Mouse (Mus musculus) adrenal gland, postnatal 4 days (tissue): Measurements from ENCODE around the gene Prkag2. TPM values are rescaled to one million over a fixed set of nuclear protein-coding genes. Genes with fewer than 3 reads are reported as not detected.
"Not testable (repeated sequence)": the region's sequence is repeated elsewhere in the genome, so short reads cannot be mapped to it uniquely, and the experiment has no call there.

ENCODE experiments used
- DNase-seq, 2 experiments: peaks; one replicate each; pipeline ENCODE4 v3.0.0; 2021 to 2022; ENCODE audit warnings: low spot score in 2 of 2, mixed read lengths in 2 of 2
- total RNA-seq, 2 experiments: library from RNA; stranded (reverse); gene quantifications; 2 replicates each; pipeline ENCODE4 v1.2.3; 2021

The Prkag2 gene
- total RNA-seq, 2 experiments from 2014 or later = 50.0 to 55.4 TPM

DNA sequence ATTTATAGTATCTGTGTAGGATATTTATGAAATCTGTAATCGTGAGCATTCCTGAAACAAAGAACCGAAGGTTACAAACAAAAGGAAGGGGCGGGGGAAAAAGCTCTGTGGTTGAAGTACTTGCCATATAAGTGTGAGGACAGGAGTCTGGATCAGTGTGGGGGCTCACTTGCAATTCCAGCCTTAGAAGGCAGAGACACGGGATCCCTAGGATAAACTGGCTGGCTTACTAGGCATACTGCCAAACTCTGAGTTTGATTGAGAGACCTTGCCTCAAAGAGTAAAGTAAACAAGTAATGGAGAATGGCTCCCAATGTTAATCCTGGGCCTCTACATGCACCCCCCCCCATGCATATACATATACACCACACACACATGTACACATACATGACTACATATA lies 221.7 kb downstream of the Prkag2 start:
- DNase-seq = no peak

DNA sequence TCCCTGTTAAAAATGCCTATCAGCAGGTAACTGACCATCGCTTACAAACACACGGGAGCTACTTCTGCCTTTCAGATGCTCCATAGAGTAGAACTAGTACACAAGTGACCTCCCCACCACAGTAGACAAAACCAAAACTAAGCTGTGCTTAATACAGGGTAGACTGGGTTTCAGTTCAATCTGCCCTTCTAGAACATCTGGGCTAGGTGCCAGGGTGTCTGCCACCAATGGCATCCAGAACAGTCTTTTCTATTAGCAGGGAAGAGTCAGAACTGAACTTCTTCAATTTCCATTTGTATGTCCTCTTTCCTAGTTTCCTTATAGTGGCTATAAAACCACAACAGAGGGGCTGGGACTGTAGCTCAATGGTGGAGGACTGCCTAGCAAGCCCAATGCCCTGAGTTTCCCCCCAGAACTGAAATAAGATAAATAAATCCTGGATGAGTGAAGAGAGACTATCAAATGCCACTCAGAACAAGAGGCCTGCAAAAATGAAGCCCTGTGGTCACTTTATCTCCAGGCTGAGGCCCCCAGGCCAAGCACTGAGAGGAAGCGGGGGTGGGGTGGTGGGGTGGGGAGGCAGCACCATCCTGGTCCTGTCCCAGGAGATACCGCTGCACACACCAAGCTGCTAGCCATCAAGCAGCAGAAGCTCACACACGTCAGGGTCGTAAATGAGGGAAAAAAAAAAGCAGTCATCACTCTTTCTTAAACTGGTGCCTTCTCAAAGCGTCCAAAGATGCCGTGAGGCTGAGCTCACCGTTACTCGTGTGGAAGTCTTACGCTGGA lies 222.4 kb downstream of the Prkag2 start:
- no peak for DNase-seq

- no peak for DNase-seq
These were observed 223.8 kb downstream of the Prkag2 start for GRCm38 (mm10) chr5:24876653-24877052.

GRCm38 (mm10) chr5:24874111-24874510 lies 226.3 kb downstream of the Prkag2 start:
- DNase-seq = no peak

DNA sequence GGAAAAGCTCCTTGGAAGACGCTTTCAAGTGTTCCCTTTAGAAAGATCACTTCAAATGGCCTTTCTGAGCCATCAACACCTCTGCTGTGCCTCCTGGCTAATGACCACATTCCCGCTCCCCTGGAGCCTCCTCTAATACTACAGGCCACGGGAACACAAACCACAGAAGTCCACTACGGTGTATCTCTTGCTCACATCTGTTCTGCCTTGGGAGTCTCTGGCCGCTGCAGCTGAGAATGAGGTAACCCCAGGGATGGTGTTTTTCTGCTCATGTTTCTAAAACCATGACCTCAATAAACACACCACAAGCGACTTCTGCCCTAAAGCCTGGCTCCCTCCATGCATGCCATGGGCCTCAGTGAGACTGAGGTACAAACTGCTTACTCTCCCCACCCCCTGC lies 227.2 kb downstream of the Prkag2 start:
- DNase-seq = no peak

GRCm38 (mm10) chr5:24871276-24871675 lies 229.2 kb downstream of the Prkag2 start:
- peak in 1 of 2 experiments; percentile 15 for DNase-seq

GRCm38 (mm10) chr5:24869796-24870289 lies 230.6 kb downstream of the Prkag2 start:
- no peak for DNase-seq

- DNase-seq = no peak
These were observed 236.6 kb downstream of the Prkag2 start for GRCm38 (mm10) chr5:24863804-24864203.

GRCm38 (mm10) chr5:24861449-24861930 lies 239.0 kb downstream of the Prkag2 start:
- DNase-seq = no peak

GRCm38 (mm10) chr5:24860635-24861448 lies 239.6 kb downstream of the Prkag2 start:
- no peak for DNase-seq

GRCm38 (mm10) chr5:24859771-24860540 lies 240.5 kb downstream of the Prkag2 start:
- no peak for DNase-seq

GRCm38 (mm10) chr5:24854827-24855600 lies 245.4 kb downstream of the Prkag2 start:
- DNase-seq = no peak

DNA sequence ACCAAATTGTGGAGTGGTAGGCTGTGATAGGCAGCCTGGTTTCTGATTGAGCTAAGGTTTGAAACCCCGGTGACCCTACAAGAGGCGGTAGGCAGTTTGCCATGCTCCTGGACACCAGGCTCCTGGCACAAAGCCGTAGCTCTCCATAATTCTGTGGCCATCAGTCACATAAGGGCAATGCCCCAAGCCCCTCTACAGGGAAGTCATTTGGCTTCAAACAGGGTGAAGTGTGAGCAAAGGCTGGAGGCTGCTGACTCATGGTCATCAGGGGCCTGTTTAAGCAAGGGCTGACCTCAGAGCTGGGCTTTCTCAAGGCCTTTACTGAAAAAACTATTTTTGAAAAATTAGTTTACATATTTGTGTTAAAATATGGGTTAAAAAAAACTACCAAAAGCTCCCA lies 246.2 kb downstream of the Prkag2 start:
- DNase-seq = no peak

DNA sequence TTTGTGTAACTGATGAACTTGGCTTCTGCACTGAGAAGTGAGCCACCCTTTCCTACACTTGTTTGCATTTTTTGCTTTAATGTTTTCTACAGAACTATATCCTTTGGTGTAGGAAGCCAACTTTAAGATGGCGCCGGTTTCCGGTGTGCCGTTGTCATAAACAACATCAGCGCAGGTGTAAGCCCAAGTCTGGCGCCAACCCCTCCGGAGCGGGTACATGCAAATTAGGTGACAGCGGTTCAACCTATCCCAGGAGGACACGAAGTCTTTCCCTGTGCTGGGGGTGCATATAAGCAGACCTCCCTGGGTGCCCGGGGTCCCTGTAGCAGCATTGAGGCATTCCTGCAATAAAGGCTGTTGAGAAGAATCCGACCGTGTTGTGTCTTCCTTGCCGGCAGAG lies 252.2 kb downstream of the Prkag2 start:
- not testable (repeated sequence) for DNase-seq

DNA sequence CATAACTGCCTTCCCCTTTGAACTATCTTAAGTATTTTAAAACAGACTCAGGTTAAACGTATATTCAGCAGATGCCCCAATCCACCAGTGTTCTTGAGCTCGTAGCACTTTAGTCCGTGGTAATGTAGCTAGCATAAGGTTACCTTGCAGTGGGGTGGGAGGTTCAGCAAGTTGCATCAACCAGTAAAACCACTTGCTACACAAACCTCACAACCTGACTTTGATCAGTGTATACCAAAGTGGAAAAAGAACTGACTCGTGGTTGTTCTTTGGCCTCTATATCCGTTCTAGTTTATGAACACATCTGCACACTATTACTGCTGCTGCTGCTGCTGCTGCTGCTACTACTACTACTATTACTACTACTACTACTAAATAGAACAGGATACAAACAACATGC lies 256.6 kb downstream of the Prkag2 start:
- DNase-seq = no peak

GRCm38 (mm10) chr5:24843103-24843475 lies 257.4 kb downstream of the Prkag2 start:
- no peak for DNase-seq

- peak; percentile 88 to 98 for DNase-seq
These were observed 258.0 kb downstream of the Prkag2 start, which contains the start of gene Rheb for GRCm38 (mm10) chr5:24842274-24843102. Gene Rheb (minus strand): TSS chr5:24842624.

GRCm38 (mm10) chr5:24841662-24842273 lies 258.7 kb downstream of the Prkag2 start:
- DNase-seq = peak in 1 of 2 experiments; percentile 28

DNA sequence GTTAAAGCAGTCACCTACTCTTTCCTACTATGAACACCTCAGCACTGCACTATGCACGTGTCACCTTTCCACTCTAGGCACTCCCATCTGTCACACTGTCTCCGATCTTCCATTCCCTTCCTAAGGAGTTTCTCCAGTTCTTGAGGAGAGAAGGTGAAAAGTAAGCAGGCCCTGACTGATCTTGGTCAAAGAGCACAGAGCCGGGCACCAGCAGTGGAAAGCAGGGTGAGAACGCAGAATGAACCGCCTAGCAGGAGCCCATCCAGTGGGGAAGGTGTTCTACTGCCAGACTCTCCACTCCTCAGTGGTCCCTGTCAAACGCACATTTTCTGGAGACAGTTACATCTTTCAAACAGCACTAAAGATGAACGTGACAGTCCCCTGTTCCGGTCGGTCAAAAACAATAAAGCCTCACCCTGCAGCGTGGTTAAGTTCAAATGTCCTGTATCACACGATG lies 259.4 kb downstream of the Prkag2 start:
- DNase-seq = no peak
